Mouse (Mus musculus): ENCODE data around the gene Eva1c. TPM values are rescaled to one million over a fixed set of nuclear protein-coding genes. Genes with fewer than 3 reads are reported as not detected.

Eva1c gene
- 2.5 and 5.0 TPM in 2 replicates for polyA plus RNA-seq (2015; fragmentation: Nextera tagmentation; extraction: Ambion mirVana)

DNA sequence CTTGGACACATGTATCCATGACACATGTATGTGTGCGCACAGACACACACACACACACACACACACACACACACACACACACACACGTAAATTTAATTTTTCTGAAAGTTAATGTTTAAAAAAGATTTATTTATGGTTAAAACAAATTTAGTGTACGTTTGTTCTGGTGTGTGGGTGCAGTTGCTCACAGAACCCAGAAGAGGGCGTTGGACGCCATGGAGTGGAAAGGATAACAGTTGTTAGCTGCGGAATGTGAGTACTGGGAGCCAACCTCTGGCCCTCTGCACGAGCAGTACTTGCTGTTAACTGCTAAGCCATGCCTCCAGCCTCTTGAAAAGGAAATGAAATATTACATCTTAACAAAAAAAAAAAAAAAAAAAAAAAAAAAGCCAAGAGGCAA lies at the start of gene Eva1c:
Eva1c (plus strand) TSS at position 263 of the 400 bp plus-strand sequence.
- H3K36me3 ChIP-seq (replicated peaks): no peaks in the 10 kb centered on the region
- H3K27ac ChIP-seq: no peak within 1 kb of the TSS
- peaks cover 7% of the 10 kb centered on the region; the same call in 1 of the 2 replicates for H3K27me3 ChIP-seq (replicated peaks)
- H3K4me2 ChIP-seq: no peak within 1 kb of the TSS
- peaks cover 19% of the 10 kb centered on the region for H3K4me1 ChIP-seq
- no peaks in the 10 kb centered on the region for H3K9me3 ChIP-seq
- no peak within 1 kb of the TSS for H3K9ac ChIP-seq
- no peak for ATAC-seq (replicated peaks)
- 79% methylated on average over 7 of the region's 7 CpGs for WGBS
- H3K4me3 ChIP-seq: no peak within 1 kb of the TSS

- Histone ChIP-seq H3K4me3 (no peak overlapping the region), H3K27ac (no peak overlapping the region), H3K9ac (no peak overlapping the region), H3K4me2 (no peak overlapping the region), H3K27me3 (replicated peaks) (no peaks in the 10 kb centered on the region), H3K36me3 (replicated peaks) (peaks cover 44% of the 10 kb centered on the region), H3K4me1 (no peaks in the 10 kb centered on the region), H3K9me3 (no peaks in the 10 kb centered on the region)
- 83% methylated on average over 11 of the region's 11 CpGs for WGBS
- ATAC-seq (replicated peaks): peak; percentile 71
These were observed 46.7 kb upstream of the Eva1c start for GRCm38 (mm10) chr16:90779783-90780182.

GRCm38 (mm10) chr16:90783302-90783701 lies 43.2 kb upstream of the Eva1c start:
- no peaks in the 10 kb centered on the region for H3K9me3 ChIP-seq
- no peak for ATAC-seq (replicated peaks)
- WGBS: 93% methylated on average over 11 of the region's 11 CpGs
- H3K27me3 ChIP-seq (replicated peaks): no peaks in the 10 kb centered on the region
- H3K4me2 ChIP-seq: no peak overlapping the region
- no peak overlapping the region for H3K4me3 ChIP-seq
- H3K9ac ChIP-seq: no peak overlapping the region
- H3K4me1 ChIP-seq: no peaks in the 10 kb centered on the region
- no peak overlapping the region for H3K27ac ChIP-seq
- H3K36me3 ChIP-seq (replicated peaks): peaks cover 62% of the 10 kb centered on the region; the same call in 1 of the 2 replicates

GRCm38 (mm10) chr16:90785257-90785656 lies 41.3 kb upstream of the Eva1c start:
- Histone ChIP-seq H3K4me3 (no peak overlapping the region), H3K27ac (no peak overlapping the region), H3K9me3 (no peaks in the 10 kb centered on the region), H3K36me3 (replicated peaks) (peaks cover 69% of the 10 kb centered on the region), H3K9ac (no peak overlapping the region), H3K4me1 (no peaks in the 10 kb centered on the region), H3K4me2 (no peak overlapping the region), H3K27me3 (replicated peaks) (no peaks in the 10 kb centered on the region)
- 95% methylated on average over 4 of the region's 4 CpGs for WGBS
- no peak for ATAC-seq (replicated peaks)

- H3K27ac ChIP-seq: no peak overlapping the region
- no peaks in the 10 kb centered on the region for H3K4me1 ChIP-seq
- WGBS: 97% methylated on average over 6 of the region's 6 CpGs
- no peak overlapping the region for H3K4me2 ChIP-seq
- no peaks in the 10 kb centered on the region for H3K9me3 ChIP-seq
- H3K9ac ChIP-seq: no peak overlapping the region
- peaks cover 71% of the 10 kb centered on the region for H3K36me3 ChIP-seq (replicated peaks)
- no peak for ATAC-seq (replicated peaks)
- no peak overlapping the region for H3K4me3 ChIP-seq
- H3K27me3 ChIP-seq (replicated peaks): no peaks in the 10 kb centered on the region
These were observed 37.9 kb upstream of the Eva1c start for GRCm38 (mm10) chr16:90788580-90788979.

DNA sequence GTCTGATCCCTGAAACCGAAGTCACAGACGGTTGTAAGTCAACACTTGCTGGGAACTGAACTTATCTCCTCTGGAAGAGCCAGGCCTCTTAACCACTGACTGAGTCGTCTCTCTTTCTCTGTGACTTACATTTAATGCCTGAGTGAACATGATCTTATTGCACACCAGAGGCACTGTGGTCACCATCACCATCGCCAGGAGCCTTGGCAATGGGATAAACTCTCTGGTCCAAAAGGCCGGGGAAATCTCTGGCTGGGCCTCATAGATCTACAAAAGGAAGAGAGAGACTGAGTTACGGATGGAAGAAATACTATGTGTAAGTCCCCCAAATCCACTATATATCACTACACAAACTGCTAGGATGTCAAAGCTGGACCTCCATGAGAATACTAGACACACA lies 35.6 kb upstream of the Eva1c start:
- no peak for ATAC-seq (replicated peaks)
- H3K9me3 ChIP-seq: no peaks in the 10 kb centered on the region
- no peak overlapping the region for H3K4me3 ChIP-seq
- peaks cover 71% of the 10 kb centered on the region for H3K36me3 ChIP-seq (replicated peaks)
- no peak overlapping the region for H3K9ac ChIP-seq
- H3K27ac ChIP-seq: no peak overlapping the region
- H3K4me2 ChIP-seq: no peak overlapping the region
- WGBS: 92% methylated on average over 6 of the region's 6 CpGs
- no peaks in the 10 kb centered on the region for H3K27me3 ChIP-seq (replicated peaks)
- H3K4me1 ChIP-seq: no peaks in the 10 kb centered on the region

- Histone ChIP-seq H3K4me3 (no peak overlapping the region), H3K9me3 (no peaks in the 10 kb centered on the region), H3K27ac (no peak overlapping the region), H3K27me3 (replicated peaks) (no peaks in the 10 kb centered on the region), H3K4me1 (no peaks in the 10 kb centered on the region), H3K9ac (no peak overlapping the region), H3K36me3 (replicated peaks) (peaks cover 71% of the 10 kb centered on the region), H3K4me2 (no peak overlapping the region)
- ATAC-seq (replicated peaks): no peak
- WGBS: 95% methylated on average over 5 of the region's 5 CpGs
These were observed 34.5 kb upstream of the Eva1c start for GRCm38 (mm10) chr16:90792066-90792465.

DNA sequence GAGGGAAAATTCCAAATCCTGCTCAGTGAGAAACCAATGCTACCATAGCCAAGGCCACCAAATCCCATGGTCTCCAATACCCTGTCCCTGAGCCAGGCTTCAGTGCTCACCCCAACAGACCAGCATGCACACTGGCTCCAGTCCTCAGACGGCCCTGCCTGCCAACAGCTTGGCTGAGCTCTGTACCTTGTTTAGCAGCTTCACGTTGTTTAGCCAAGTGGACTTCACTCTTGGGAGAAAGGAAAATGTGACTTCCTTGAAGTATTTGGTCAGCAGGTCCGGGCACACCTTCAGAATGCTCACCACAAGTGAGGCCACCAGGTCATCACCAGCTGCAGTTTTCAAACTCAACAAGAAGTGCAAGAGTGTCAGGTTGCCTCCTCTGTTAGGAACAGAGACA lies 34.0 kb upstream of the Eva1c start:
- Histone ChIP-seq H3K4me1 (no peaks in the 10 kb centered on the region), H3K4me3 (no peak overlapping the region), H3K36me3 (replicated peaks) (peaks cover 71% of the 10 kb centered on the region), H3K9me3 (no peaks in the 10 kb centered on the region), H3K27ac (no peak overlapping the region), H3K9ac (no peak overlapping the region), H3K27me3 (replicated peaks) (no peaks in the 10 kb centered on the region), H3K4me2 (no peak overlapping the region)
- no peak for ATAC-seq (replicated peaks)
- WGBS: 90% methylated on average over 3 of the region's 3 CpGs

DNA sequence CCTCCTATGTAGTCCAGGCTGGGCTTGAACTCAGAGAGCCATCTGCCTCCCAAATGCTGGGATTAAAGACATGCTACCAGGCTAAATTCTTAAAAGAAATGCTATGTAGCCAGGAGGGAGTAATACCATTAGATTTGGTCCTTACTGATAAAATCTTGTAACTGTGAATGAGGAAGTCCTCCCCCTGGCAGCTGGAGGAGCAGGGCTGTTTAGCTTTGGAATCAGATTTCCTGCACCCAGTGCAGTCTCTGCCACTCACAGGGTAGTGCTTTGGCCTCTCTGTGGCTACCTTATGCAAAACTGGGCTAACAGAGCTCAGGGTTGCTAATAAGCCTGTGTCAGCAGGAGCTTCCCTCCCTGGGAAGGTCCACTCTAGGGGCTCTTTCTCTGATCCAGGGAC lies 31.8 kb upstream of the Eva1c start:
- Histone ChIP-seq H3K9ac (no peak overlapping the region), H3K4me1 (no peaks in the 10 kb centered on the region), H3K4me3 (no peak overlapping the region), H3K27me3 (replicated peaks) (no peaks in the 10 kb centered on the region), H3K9me3 (no peaks in the 10 kb centered on the region), H3K4me2 (no peak overlapping the region), H3K36me3 (replicated peaks) (peaks cover 58% of the 10 kb centered on the region), H3K27ac (no peak overlapping the region)
- ATAC-seq (replicated peaks): no peak

GRCm38 (mm10) chr16:90798446-90798845 lies 28.1 kb upstream of the Eva1c start:
- H3K27ac ChIP-seq: no peak overlapping the region
- no peaks in the 10 kb centered on the region for H3K9me3 ChIP-seq
- H3K27me3 ChIP-seq (replicated peaks): no peaks in the 10 kb centered on the region
- WGBS: 87% methylated on average over 8 of the region's 8 CpGs
- peaks cover 45% of the 10 kb centered on the region for H3K36me3 ChIP-seq (replicated peaks)
- H3K4me3 ChIP-seq: no peak overlapping the region
- H3K9ac ChIP-seq: no peak overlapping the region
- no peaks in the 10 kb centered on the region for H3K4me1 ChIP-seq
- ATAC-seq (replicated peaks): no peak
- H3K4me2 ChIP-seq: no peak overlapping the region

GRCm38 (mm10) chr16:90798848-90799247 lies 27.7 kb upstream of the Eva1c start:
- WGBS: 96% methylated on average over 5 of the region's 5 CpGs
- H3K36me3 ChIP-seq (replicated peaks): peaks cover 43% of the 10 kb centered on the region
- no peak for ATAC-seq (replicated peaks)
- no peak overlapping the region for H3K27ac ChIP-seq
- no peak overlapping the region for H3K4me3 ChIP-seq
- H3K27me3 ChIP-seq (replicated peaks): no peaks in the 10 kb centered on the region
- H3K4me1 ChIP-seq: no peaks in the 10 kb centered on the region
- H3K4me2 ChIP-seq: no peak overlapping the region
- no peak overlapping the region for H3K9ac ChIP-seq
- H3K9me3 ChIP-seq: no peaks in the 10 kb centered on the region

GRCm38 (mm10) chr16:90799840-90800239 lies 26.7 kb upstream of the Eva1c start:
- 90% methylated on average over 10 of the region's 10 CpGs for WGBS
- H3K4me2 ChIP-seq: no peak overlapping the region
- no peak overlapping the region for H3K27ac ChIP-seq
- H3K36me3 ChIP-seq (replicated peaks): peaks cover 37% of the 10 kb centered on the region
- no peaks in the 10 kb centered on the region for H3K27me3 ChIP-seq (replicated peaks)
- no peak overlapping the region for H3K9ac ChIP-seq
- H3K4me3 ChIP-seq: no peak overlapping the region
- H3K4me1 ChIP-seq: no peaks in the 10 kb centered on the region
- H3K9me3 ChIP-seq: no peaks in the 10 kb centered on the region
- ATAC-seq (replicated peaks): no peak

GRCm38 (mm10) chr16:90801251-90801650 lies 25.3 kb upstream of the Eva1c start:
- H3K4me1 ChIP-seq: no peaks in the 10 kb centered on the region
- H3K4me2 ChIP-seq: no peak overlapping the region
- ATAC-seq (replicated peaks): no peak
- no peaks in the 10 kb centered on the region for H3K27me3 ChIP-seq (replicated peaks)
- H3K9ac ChIP-seq: no peak overlapping the region
- peaks cover 23% of the 10 kb centered on the region; the same call in 1 of the 2 replicates for H3K36me3 ChIP-seq (replicated peaks)
- H3K4me3 ChIP-seq: no peak overlapping the region
- WGBS: 92% methylated on average over 5 of the region's 5 CpGs
- H3K9me3 ChIP-seq: no peaks in the 10 kb centered on the region
- no peak overlapping the region for H3K27ac ChIP-seq
